Mouse (Mus musculus) effector memory CD4-positive, alpha-beta T cell, adult 7 months (primary cell): ENCODE results near the gene Mrpl32. TPM values are rescaled to one million over a fixed set of nuclear protein-coding genes. Genes with fewer than 3 reads are reported as not detected.

Source experiments
- polyA plus RNA-seq: library from polyadenylated mRNA; unstranded; fragments of 100-300 nt; shearing (Covaris generic); gene quantifications from one replicate; pipeline ENCODE4 v1.2.1, GENCODE M21; 2017

Mrpl32 gene
- 134 TPM for polyA plus RNA-seq

DNA sequence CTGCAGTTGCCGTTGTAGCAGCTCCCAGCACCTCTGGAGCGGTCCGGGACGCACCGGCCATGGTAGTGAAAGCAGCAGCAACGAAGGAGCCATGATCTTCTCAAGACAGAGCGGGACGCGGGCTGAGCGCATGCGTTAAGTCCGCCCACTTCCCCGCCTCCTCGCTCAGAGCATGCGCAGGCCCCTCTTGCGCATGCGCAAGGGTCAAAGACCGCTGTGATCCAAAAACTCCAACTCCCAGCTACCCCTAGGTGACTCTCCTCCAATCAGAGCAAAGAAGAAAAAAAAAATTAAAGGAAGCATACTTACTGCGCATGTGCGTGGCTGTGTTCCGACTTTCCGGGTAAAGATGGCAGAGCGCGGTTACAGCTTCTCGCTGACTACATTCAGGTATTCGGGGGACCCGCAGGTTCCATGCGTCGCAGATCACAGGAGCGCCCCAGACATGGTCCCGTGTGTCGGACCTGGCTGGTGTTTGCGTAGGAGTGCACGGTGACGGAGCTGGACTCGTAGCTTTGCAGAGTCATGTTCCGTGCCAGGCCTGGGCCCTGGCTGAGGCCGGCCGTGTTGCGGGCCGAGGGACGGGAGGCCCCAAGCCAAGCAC lies at the start of gene Mrpl32, which contains the start of gene Psma2:
TSS of gene Mrpl32 (minus strand) at position 240 of the 604 bp plus-strand sequence.
TSS of gene Psma2 (plus strand) at position 315 of the 604 bp plus-strand sequence.

DNA sequence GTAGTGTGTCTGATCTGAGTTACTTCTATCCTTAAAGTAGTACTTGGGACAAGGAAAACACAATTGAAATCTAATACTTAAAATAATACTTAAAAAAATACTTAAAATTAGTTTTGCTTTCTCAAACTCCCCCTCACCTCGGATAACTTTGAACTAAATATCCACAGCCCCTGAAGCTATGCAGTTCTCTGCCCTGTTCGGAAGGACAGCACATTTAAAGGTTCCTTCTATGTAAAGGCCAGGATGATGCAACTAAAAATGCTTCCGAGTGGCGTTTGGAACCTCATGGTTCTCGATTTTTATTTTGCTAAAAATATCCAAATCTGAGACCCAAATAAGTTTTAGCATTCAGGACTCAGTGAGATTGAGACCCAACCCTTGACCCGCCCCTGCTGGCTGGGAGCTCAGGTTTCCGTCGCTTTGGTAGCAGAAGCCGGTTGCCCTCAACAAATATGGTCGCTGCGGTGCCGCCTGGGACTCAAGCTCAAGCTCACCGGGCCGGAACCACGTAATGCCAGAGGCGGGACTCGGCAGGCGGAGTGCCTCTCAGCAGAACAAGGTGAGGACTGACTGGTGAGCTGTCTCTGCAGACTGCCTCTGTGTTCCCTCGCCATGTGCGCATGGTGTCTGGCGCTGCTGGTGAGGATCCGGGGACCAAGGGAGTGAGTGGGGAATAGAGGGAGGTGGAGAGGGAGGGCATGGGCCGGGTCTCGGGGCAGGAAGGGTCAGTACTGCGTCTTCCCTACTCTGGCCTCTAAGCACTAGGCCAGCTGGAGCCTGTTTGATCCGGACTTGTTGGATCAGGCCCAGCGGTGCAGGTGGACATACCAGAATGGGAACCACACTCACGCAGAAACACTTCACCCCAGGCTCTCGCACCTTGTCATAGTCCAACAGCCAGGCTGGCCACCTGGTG lies 17.0 kb upstream of the Mrpl32 start, which contains the start of gene AW209491:
TSS of gene AW209491 (plus strand) at position 429 of the 916 bp plus-strand sequence.

Other genes starting within 250 kb of the Mrpl32 start
- gene Hecw1, start 89.9 kb downstream of the Mrpl32 start, polyA plus RNA-seq: 0.85 TPM
- gene Psma2, start 75 bp upstream of the Mrpl32 start, polyA plus RNA-seq: 187 TPM
- gene AW209491, start 17.0 kb upstream of the Mrpl32 start, polyA plus RNA-seq: 3.5 TPM